Mouse (Mus musculus) heart, adult 2 months (tissue): ENCODE results near the gene Tmem217. TPM values are rescaled to one million over a fixed set of nuclear protein-coding genes. Genes with fewer than 3 reads are reported as not detected.

ENCODE experiments used
- DNase-seq, 2 experiments: peaks; one replicate each; pipeline ENCODE4 v3.0.0; 2021
- H3K27ac ChIP-seq: fragments of 200-600 bp; 2 replicates; pipeline ENCODE4 v1.8.1; 2022
- H3K27me3 ChIP-seq: fragments of 200-500 bp; 2 replicates; pipeline ENCODE4 v1.6.1; 2012; ENCODE audit warnings: mild to moderate bottlenecking, low read length, inconsistent platforms, mixed read lengths; ENCODE audit not compliant: control insufficient read depth, insufficient read depth
- H3K36me3 ChIP-seq: fragments of 200-500 bp; 2 replicates; pipeline ENCODE4 v1.6.1; 2012; ENCODE audit warnings: low read length, inconsistent platforms; ENCODE audit not compliant: control insufficient read depth, insufficient read depth
- H3K4me1 ChIP-seq: fragments of 200-500 bp; 2 replicates; pipeline ENCODE4 v1.6.1; 2011; ENCODE audit warnings: low read length; ENCODE audit not compliant: control insufficient read depth, insufficient read depth
- H3K4me3 ChIP-seq: fragments of 200-600 bp; 2 replicates; pipeline ENCODE4 v1.8.1; 2022
- H3K79me2 ChIP-seq: fragments of 200-500 bp; replicated peaks from 2 replicates; pipeline ENCODE4 v1.6.1; 2012; ENCODE audit warnings: mild to moderate bottlenecking, inconsistent platforms, low read length, moderate library complexity, mixed read lengths; ENCODE audit not compliant: control insufficient read depth, insufficient read depth
- H3K9ac ChIP-seq: fragments of 200-500 bp; 2 replicates; pipeline ENCODE4 v1.6.1; 2012; ENCODE audit warnings: low read depth, mild to moderate bottlenecking, control low read depth, inconsistent platforms, low read length, mixed read lengths
- CTCF ChIP-seq: fragments of 200-600 bp; IDR thresholded peaks from 2 replicates; pipeline ENCODE4 v1.8.1; 2022; ENCODE audit warnings: antibody characterized with exemption, mild to moderate bottlenecking, moderate library complexity
- EP300 ChIP-seq: fragments of 200-500 bp; IDR thresholded peaks from 2 replicates; pipeline ENCODE4 v1.6.1; 2011; ENCODE audit warnings: low read depth, low read length, control low read depth; ENCODE audit not compliant: insufficient read depth
- POLR2A ChIP-seq: fragments of 200-500 bp; IDR thresholded peaks from 2 replicates; pipeline ENCODE4 v1.6.1; 2011; ENCODE audit warnings: mild to moderate bottlenecking, low read depth, low read length, control low read depth; ENCODE audit not compliant: insufficient read depth
- WGBS: fragments of 180-500 bp; shearing (Covaris S2); methylation state at CpG from one replicate; pipeline ENCODE4 v1.1.7; 2018; 5-methylcytosine and 5-hydroxymethylcytosine counted together
- intact Hi-C: fragments of 180-260 bp; cut with DNase I; formaldehyde crosslinking; loops from one replicate; pipeline ENCODE4 v1.15.1; 2025
- polyA plus RNA-seq: library from polyadenylated mRNA; depleted of rRNA; stranded (reverse); fragments of >200 nt; gene quantifications from 2 replicates; pipeline ENCODE4 v1.2.3, GENCODE M21; 2012
- total RNA-seq, 2 experiments: library from RNA; stranded (reverse); gene quantifications; 2 replicates each; pipeline ENCODE4 v1.2.3; 2021

The Tmem217 gene
- total and polyA plus RNA-seq, 3 experiments = not detected

DNA sequence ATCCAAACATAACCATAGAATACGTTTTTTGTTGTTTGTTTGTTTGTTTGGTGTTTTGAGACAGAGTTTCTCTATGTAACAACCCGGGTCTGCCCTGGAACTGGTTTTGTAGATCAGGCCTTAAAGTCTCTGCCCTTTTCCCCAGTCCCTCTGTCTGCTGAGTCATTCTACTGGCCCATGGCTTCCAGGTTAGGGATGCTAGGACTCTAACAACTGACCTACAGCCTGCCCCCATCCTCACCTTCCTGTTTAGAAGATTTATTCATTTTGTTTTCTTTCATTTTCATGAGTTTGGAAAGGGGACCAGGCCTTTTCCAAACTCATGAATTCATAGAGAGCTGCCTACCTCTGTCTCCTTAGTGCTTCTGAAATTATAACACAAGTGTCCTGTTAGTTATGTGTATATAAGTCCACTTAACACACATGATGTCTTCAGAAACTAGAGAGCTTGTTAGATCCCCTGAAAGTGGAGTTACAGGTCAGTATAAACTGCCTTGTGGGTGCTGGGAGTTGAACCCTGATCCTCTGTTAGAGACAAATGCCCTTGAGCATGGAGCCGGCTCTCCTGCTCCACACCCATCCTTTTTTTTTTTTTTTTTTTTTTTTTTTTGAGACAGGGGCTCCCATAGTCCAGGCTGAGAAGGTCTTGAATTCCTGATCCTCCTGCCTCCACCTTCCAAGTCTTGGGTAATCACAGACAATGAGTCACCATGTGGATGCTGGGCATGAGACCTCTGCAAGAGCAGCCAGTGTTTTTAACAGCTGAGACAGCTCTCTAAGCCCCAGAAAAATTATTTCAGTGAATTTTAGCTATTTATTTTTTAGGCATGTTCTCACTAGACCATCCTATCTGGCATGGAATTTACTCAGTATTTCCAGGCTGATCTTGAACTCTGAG, 66.6 kb downstream of the Tmem217 start:
- intact Hi-C loops = loop anchor here (1.0 kb wide), 1 partner anchor 42 kb away; no protein-coding TSS in a partner anchor
- peaks cover 1% of the 10 kb centered on the region; the same call in 1 of the 2 replicates for H3K4me1 ChIP-seq
- H3K27ac ChIP-seq = no peak overlapping the region
- H3K27me3 ChIP-seq = no peaks in the 10 kb centered on the region
- no peak overlapping the region for H3K9ac ChIP-seq
- no peak overlapping the region for H3K4me3 ChIP-seq
- H3K79me2 ChIP-seq = no peaks in the 10 kb centered on the region
- 72% methylated on average over 3 of the region's 3 CpGs for WGBS
- peaks cover 2% of the 10 kb centered on the region; the same call in 1 of the 2 replicates for H3K36me3 ChIP-seq
- peak in 1 of 2 experiments; percentile 35 for DNase-seq
- TF ChIP-seq POLR2A (no peak), CTCF (no peak), EP300 (no peak)

DNA sequence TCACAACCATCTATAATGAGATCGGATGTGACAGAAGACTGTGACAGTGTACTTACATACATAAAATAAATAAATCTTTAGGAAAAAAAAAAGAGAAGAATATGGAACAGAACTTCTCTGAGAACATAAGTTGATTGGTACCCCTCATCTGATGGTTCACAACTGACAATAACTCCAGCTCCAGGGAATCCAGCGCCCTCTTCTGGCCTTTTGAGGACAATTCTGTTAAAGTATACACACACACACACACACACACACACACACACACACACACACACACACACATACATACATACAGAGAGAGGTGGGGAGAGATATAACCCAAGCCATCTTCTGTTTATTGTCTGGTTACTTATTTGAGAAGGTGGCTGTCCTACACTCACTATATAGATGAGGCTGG, 67.8 kb downstream of the Tmem217 start:
- 84% methylated on average over 2 of the region's 2 CpGs for WGBS
- TF ChIP-seq CTCF (no peak), EP300 (no peak), POLR2A (no peak)

GRCm38 (mm10) chr17:29483282-29483681, 68.9 kb downstream of the Tmem217 start:
- H3K79me2 ChIP-seq = no peaks in the 10 kb centered on the region
- no peaks in the 10 kb centered on the region for H3K27me3 ChIP-seq
- H3K27ac ChIP-seq = no peak overlapping the region
- H3K36me3 ChIP-seq = no peaks in the 10 kb centered on the region
- intact Hi-C loops = no loop called here
- no peak for DNase-seq
- H3K9ac ChIP-seq = no peak overlapping the region
- H3K4me3 ChIP-seq = no peak overlapping the region
- 96% methylated on average over 2 of the region's 2 CpGs for WGBS
- no peaks in the 10 kb centered on the region; the same call in 1 of the 2 replicates for H3K4me1 ChIP-seq
- TF ChIP-seq CTCF (no peak), EP300 (no peak), POLR2A (no peak)

More for the DNA sequence above, 67.8 kb downstream of the Tmem217 start:
- H3K27ac ChIP-seq = no peak overlapping the region
- H3K4me3 ChIP-seq = no peak overlapping the region
- H3K4me1 ChIP-seq = peaks cover 1% of the 10 kb centered on the region
- no peaks in the 10 kb centered on the region for H3K79me2 ChIP-seq
- H3K9ac ChIP-seq = no peak overlapping the region
- peaks cover 2% of the 10 kb centered on the region; the same call in 1 of the 2 replicates for H3K36me3 ChIP-seq
- H3K27me3 ChIP-seq = no peaks in the 10 kb centered on the region
- no peak for DNase-seq
- intact Hi-C loops = no loop called here

DNA sequence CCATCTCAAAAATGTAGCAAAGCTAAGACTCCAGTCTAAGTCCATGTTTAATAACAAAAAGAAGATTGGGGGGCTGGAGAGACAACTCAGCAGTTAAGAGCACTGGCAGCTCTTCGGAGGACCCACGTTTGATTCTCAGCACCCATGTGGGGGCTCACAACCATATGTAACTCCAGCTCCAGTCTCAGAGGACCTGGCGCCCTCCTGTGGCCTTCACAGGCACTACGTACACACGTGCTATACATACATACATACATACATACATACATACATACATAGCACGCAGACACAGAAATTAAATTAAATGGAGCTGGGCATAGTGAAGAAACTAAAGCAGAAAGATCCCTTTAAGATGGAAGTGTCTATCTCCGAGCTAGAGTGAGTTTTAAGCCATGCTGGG, 69.6 kb downstream of the Tmem217 start:
- H3K27ac ChIP-seq = no peak overlapping the region
- H3K4me1 ChIP-seq = no peaks in the 10 kb centered on the region; the same call in 1 of the 2 replicates
- DNase-seq = no peak
- no peaks in the 10 kb centered on the region for H3K27me3 ChIP-seq
- H3K4me3 ChIP-seq = no peak overlapping the region
- no peaks in the 10 kb centered on the region for H3K36me3 ChIP-seq
- intact Hi-C loops = no loop called here
- no peak overlapping the region for H3K9ac ChIP-seq
- H3K79me2 ChIP-seq = no peaks in the 10 kb centered on the region
- TF ChIP-seq POLR2A = no peak
- no peak for TF ChIP-seq CTCF
- TF ChIP-seq EP300 = no peak
- whole genome bisulfite sequencing = 89% methylated on average over 7 of the region's 7 CpGs

- WGBS = 87% methylated on average over 2 of the region's 2 CpGs
- Histone ChIP-seq H3K9ac (no peak overlapping the region), H3K4me1 (no peaks in the 10 kb centered on the region; the same call in 1 of the 2 replicates), H3K27me3 (no peaks in the 10 kb centered on the region), H3K27ac (no peak overlapping the region), H3K79me2 (no peaks in the 10 kb centered on the region), H3K4me3 (no peak overlapping the region), H3K36me3 (no peaks in the 10 kb centered on the region)
- TF ChIP-seq CTCF = no peak
- no peak for DNase-seq
- intact Hi-C loops = no loop called here
Measured at GRCm38 (mm10) chr17:29480256-29480655, 71.9 kb downstream of the Tmem217 start.

DNA sequence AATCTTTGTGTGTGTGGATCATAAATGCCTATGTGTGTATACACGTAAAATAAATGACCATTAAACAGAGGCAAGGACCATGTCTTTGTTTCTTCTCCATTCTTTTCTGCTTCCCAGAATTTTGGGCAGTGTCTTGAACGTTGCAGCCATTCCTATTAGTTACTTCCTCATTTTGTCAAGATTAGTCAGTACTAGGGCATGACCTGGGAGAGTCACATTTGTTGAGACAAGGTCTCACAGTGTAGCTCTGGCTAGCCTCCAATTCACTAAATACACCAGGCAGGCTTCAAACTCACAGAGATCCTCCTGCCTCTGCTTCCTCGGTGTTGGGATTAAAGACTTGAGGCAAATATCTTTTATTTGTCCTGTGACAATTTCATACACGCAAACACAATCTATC, 73.9 kb downstream of the Tmem217 start:
- Histone ChIP-seq H3K36me3 (no peaks in the 10 kb centered on the region), H3K4me3 (no peak overlapping the region), H3K4me1 (no peaks in the 10 kb centered on the region; the same call in 1 of the 2 replicates), H3K9ac (no peak overlapping the region), H3K27ac (no peak overlapping the region), H3K27me3 (no peaks in the 10 kb centered on the region), H3K79me2 (no peaks in the 10 kb centered on the region)
- DNase-seq = no peak
- TF ChIP-seq POLR2A = no peak
- TF ChIP-seq EP300 = no peak
- TF ChIP-seq CTCF = no peak
- WGBS = 81% methylated on average over 4 of the region's 4 CpGs
- intact Hi-C loops = no loop called here
